Mouse (Mus musculus): ENCODE data around the gene Sypl2. TPM values are rescaled to one million over a fixed set of nuclear protein-coding genes. Genes with fewer than 3 reads are reported as not detected.
"Not testable (repeated sequence)": the region's sequence is repeated elsewhere in the genome, so short reads cannot be mapped to it uniquely, and the experiment has no call there.

Sypl2 gene
- polyA plus RNA-seq (2012; rRNA removed): 1.7 and 2.3 TPM in 2 replicates

DNA sequence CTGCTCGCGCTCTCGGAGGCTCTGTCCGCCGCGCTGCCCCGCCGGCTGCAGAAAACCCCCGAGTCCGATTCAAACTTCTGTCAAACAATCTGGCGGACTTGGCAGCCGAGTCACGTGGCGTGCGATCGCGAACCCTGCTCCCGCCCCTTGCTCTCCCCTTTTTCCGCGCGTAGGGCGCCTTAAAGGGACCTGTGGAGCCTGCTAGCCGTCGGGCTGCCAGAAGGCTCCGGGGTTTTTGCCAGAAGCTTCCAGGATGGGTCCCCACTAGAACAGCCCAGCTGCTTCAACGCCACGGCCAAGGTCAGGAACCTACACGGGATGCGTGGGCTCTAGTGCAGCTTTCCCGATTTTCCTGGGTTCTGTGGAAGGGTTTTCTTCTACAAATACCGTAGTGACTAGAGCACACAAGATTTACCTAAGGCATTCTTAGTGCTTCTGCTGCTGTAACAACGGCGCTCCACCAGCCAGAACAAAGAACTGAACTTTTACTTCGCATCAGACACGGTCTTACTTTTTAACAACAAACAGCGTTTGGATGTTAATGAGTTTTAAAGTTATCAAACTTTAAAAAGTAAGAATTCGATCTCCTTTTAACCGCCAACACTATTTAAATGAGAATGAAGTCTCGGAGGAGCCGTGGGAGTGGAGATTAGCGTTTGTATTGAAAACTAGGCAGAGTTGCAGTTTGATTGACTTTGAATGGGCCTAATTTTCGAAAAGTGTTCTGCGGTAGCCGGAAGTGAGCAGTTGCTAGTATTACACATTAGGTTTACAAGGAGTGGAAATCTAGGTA is at the start of gene Sypl2:
Gene Sypl2 (minus strand): TSS at position 91 of the 793 bp plus-strand sequence.
- 6% methylated on average over 44 of the region's 44 CpGs for WGBS
- DNase-seq (ENCODE audit: low read depth, low spot score): no peak

DNA sequence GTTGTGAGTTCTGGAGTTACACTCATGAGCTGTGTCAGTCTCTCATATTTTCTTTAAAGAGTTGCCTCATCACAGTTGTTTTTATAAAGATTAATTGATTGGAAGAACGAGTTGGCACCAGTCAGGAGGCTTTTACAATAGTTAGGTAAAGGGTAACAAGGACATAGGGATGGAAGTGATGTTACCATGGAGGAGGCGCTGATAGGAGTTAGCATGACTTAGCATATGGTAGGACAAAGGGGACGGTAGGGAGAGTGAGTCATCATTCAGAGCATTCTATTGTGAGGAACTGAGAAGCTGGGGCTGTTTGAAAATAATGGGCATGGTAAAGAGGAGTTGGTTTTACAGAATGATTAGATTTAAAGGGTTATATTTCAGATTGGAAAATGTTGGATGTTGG is 32.9 kb upstream of the Sypl2 start:
- DNase-seq (ENCODE audit: low read depth, low spot score): no peak
- 50% methylated on average over 3 of the region's 3 CpGs for WGBS

DNA sequence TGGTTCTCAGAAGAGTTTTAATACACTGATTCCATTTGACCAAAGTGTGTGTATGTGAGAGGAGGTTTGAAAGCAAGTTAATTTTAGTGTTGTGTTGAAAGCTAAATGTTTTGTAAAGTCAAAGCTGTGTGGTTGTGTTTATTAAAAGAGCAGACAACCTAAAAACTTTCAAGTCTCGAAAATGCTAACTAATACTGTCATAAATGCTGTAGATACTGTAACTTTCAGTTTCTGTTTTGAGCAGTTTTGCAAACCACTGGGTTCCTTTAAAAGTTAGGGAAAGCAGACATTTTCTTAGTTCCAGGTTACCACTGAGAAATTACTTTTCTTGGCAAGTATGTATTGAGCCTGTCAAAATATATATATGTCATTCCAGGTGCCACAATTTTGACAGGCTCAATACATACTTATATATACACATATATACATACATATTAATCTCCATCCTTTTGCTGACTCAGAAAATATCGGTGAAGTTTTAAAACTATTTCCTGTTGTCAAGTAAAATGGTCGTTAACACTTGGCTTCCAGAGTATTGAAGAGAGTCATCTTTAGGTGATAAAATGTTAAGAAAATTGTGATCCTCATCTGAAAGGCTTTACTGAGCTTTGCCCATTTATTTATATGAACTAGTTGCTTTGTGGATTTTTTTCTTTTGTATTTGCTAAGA is 31.5 kb upstream of the Sypl2 start:
- no peak for DNase-seq (ENCODE audit: low read depth, low spot score)
- 23% methylated on average over 3 of the region's 3 CpGs for WGBS

DNA sequence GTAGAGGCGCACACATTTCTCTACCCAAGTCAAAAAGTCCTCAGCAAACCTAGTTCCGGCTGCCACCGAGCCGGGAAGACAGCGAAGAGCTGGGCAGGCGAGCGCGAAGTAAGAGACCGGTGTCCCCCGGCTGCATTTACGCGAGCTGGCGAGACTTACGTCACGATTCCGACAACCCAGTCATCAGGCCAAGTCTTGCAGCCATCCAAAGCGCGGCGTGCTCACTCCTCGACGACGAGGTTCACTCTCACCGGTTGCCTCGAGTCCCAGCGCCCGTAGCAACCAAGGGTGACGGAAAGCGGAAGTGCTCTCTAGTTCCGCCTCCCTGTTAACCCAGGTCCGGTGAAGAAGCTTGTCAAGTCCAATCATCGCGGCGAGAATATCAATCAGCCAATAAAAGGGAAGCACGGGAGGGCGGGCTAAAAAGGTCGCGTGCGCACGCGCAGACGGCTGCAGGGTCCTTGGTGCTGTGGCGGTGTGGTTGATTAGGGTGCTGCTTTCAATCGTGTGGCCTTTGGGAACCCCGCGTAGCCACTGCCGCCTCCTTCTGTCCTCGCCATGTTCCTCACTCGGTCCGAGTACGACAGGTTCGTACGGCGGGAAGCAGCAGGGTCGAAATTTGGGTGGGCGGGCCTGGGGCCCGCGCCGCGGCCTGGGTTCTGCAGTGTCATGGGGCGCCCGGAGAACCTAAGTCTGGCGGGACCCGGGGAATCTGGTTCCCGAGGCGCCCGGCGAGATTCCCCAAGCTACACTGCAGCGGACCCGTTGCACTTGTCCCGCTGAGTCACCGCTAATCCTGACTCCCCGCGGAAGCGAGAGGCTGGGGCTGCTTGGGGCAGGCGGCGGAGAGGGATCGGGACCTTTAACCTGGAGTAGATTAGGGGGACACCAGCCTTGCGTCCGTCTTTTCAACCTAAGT is 30.5 kb upstream of the Sypl2 start, which contains the start of gene Psma5:
Gene Psma5 (plus strand): TSS at position 208 of the 919 bp plus-strand sequence.
- under 1% methylated on average over 79 of the region's 79 CpGs for WGBS

DNA sequence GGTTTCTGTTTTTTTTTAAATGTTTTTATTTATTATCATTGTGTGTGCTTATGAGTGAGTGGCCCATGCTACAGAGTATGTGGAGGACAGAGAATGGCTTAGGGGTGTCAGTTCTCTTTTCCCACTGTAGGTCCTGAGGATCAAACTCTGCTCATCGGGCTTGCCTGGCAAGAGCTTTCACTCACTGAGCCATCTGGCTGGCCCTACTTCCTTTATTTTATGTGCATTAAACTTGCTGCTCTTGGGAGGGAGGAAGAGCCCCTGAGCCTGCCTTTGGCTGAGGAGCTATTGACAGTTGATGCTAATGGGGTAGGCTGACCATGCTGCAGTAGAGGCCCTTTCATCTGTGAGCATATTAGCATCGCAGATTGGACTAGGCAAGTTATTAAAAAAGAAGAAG is 20.4 kb upstream of the Sypl2 start:
- DNase-seq (ENCODE audit: low read depth, low spot score): no peak
- 81% methylated on average over 2 of the region's 2 CpGs for WGBS

More for the DNA sequence above, 30.5 kb upstream of the Sypl2 start, which contains the start of gene Psma5:
- peak; percentile 99 for DNase-seq (ENCODE audit: low read depth, low spot score)

- 86% methylated on average over 3 of the region's 3 CpGs for WGBS
- DNase-seq (ENCODE audit: low read depth, low spot score): no peak
Observed at GRCm38 (mm10) chr3:108241243-108241839, 14.9 kb upstream of the Sypl2 start.

GRCm38 (mm10) chr3:108237474-108238102 is 11.1 kb upstream of the Sypl2 start:
- 85% methylated on average over 4 of the region's 4 CpGs for WGBS
- not testable (repeated sequence) for DNase-seq (ENCODE audit: low read depth, low spot score)

- no peak for DNase-seq (ENCODE audit: low read depth, low spot score)
- WGBS: 82% methylated on average over 4 of the region's 4 CpGs
Observed at GRCm38 (mm10) chr3:108231646-108232045, 5.2 kb upstream of the Sypl2 start.

GRCm38 (mm10) chr3:108227521-108227920 is 1.1 kb upstream of the Sypl2 start:
- no peak for DNase-seq (ENCODE audit: low read depth, low spot score)
- 78% methylated on average over 2 of the region's 2 CpGs for WGBS

GRCm38 (mm10) chr3:108225711-108226557 is 514 bp downstream of the Sypl2 start:
- DNase-seq (ENCODE audit: low read depth, low spot score): no peak
- WGBS: 4% methylated on average over 64 of the region's 67 CpGs

GRCm38 (mm10) chr3:108220661-108221060 is 5.8 kb downstream of the Sypl2 start:
- WGBS: 67% methylated on average over 3 of the region's 3 CpGs

GRCm38 (mm10) chr3:108214734-108215133 is 11.7 kb downstream of the Sypl2 start:
- 18% methylated on average over 5 of the region's 5 CpGs for WGBS
- no peak for DNase-seq (ENCODE audit: low read depth, low spot score)

More at GRCm38 (mm10) chr3:108220661-108221060, 5.8 kb downstream of the Sypl2 start:
- no peak for DNase-seq (ENCODE audit: low read depth, low spot score)

DNA sequence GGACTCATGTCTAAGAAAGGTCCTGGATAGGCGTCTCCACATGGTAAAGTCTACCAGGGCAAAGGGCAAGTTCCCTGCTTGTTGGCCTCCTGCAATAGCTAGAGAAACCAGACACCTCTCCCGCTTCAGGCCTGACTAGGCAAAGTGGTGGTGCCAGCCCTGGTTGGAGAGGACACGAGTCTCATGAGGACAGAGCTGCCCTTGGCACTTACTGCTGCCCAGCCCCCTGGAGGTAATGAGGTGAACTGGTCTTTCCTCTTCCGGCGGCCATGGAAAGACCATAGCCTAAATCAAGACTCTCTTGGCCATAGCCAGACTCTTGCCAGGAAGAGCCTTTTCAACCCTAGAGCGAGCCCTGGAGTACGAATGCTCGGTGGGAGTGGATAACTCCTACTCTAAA is 14.0 kb downstream of the Sypl2 start:
- no peak for DNase-seq (ENCODE audit: low read depth, low spot score)
- 71% methylated on average over 8 of the region's 8 CpGs for WGBS

GRCm38 (mm10) chr3:108211845-108212244 is 14.6 kb downstream of the Sypl2 start:
- 86% methylated on average over 6 of the region's 6 CpGs for WGBS
- no peak for DNase-seq (ENCODE audit: low read depth, low spot score)

GRCm38 (mm10) chr3:108210771-108211139 is 15.7 kb downstream of the Sypl2 start, which contains the start of gene Atxn7l2:
Gene Atxn7l2 (minus strand): TSS chr3:108210934.
- WGBS: under 1% methylated on average over 14 of the region's 14 CpGs

DNA sequence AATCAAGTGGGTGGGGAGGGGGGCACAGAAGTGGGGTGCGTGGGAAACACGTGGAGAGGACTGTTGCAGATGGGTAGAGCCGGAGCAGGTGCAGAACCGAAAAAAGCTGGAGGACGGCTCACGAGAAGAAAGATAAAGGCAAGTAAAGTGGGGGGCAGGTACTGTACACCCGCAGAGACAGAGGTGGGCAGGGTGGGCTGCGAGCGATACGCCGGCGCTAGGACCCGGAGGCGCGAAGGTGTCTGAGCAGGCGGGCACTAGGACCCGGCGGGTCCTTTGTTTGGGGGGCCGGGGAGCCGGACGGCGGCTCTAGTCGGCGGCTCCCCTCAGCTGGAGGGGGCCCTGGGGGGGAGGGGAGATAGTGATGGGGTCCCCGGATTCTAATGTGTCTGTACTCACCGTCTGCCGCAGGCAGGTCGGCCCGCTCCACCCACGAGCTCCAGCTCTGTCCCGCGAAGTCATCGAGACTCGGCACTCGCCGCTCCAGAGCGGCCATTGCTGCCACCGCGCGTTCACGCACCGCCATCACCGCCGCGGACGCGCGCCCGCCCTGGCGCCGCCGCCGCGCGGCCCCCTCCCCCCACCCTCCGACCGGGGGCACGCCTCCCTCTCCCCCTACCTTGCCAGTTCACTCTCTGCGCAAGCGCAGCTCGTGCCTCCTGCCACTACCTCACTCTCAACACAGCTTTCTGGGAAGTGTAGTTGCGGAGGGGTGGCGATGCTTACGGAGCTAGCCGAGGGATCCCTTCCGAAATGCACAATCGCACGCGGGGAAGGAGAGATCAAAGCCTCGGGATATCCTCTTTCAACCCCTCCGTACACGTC is 16.3 kb downstream of the Sypl2 start:
- 1% methylated on average over 72 of the region's 72 CpGs for WGBS
- peak; percentile 91 for DNase-seq (ENCODE audit: low read depth, low spot score)

More at GRCm38 (mm10) chr3:108210771-108211139, 15.7 kb downstream of the Sypl2 start, which contains the start of gene Atxn7l2:
- no peak for DNase-seq (ENCODE audit: low read depth, low spot score)

- no peak for DNase-seq (ENCODE audit: low read depth, low spot score)
- WGBS: 9% methylated on average over 8 of the region's 8 CpGs
Observed at GRCm38 (mm10) chr3:108209536-108209935, 16.9 kb downstream of the Sypl2 start.
